Mouse (Mus musculus): ENCODE data around the gene Irx5. TPM values are rescaled to one million over a fixed set of nuclear protein-coding genes. Genes with fewer than 3 reads are reported as not detected.
A peak's percentile ranks its signal among the peaks of the same experiment; 100 is the strongest.

The Irx5 gene
- polyA plus RNA-seq, 1 experiment from 2014 or later: not detected

DNA sequence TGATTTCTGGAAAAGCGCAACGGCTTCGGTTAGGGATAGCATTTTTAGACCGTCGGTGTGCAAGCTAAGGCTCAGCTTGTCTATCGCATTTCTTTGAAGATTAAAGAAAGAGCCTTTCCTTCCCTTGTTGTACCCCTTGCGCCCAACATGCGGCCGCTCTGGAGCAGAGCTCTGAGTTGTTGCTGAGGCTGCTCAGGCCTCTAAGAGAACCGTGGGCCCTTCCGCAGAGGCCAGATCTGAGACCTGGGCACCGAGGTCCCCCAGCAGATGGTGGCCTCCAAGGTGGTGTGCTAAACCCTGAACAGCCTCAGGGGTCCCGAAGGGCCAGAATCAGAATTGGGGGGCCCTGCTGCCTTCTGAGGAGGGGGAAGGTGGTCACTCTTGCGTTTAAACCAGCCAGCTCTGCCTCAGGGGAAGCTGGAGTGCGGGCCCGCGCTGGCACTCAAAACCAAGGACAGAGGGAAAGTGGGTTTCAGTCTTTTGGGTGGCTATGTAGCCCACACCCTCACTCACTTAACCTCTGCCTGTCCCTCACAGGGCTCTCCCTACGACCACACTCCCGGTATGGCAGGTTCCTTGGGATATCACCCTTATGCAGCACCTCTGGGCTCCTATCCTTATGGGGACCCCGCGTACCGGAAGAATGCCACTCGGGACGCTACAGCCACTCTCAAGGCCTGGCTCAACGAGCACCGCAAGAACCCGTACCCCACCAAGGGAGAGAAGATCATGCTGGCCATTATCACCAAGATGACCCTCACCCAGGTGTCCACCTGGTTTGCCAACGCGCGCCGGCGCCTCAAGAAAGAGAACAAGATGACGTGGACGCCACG, 1.8 kb downstream of the Irx5 start:
- Histone ChIP-seq H3K9ac (replicated peaks) (no peak overlapping the region), H3K4me3 (ENCODE audit: low read depth, low read length) (no peak overlapping the region), H3K27ac (ENCODE audit: low read depth) (no peak overlapping the region), H3K9me3 (ENCODE audit: low read length) (no peaks in the 10 kb centered on the region), H3K4me1 (ENCODE audit: insufficient read depth) (peaks cover 27% of the 10 kb centered on the region), H3K4me2 (ENCODE audit: low read depth, low read length) (no peak overlapping the region), H3K27me3 (ENCODE audit: insufficient read depth, low read length) (peaks cover 77% of the 10 kb centered on the region), H3K36me3 (replicated peaks; ENCODE audit: insufficient read depth, low read length) (no peaks in the 10 kb centered on the region)
- WGBS (ENCODE audit: insufficient replicate concordance): 2% methylated on average over 35 of the region's 35 CpGs
- DNase-seq (no peak), ATAC-seq (no peak)
- TF ChIP-seq EP300 (IDR thresholded peaks at IDR 0.05; ENCODE audit: low read depth): no peak
- no peak for TF ChIP-seq CTCF (IDR thresholded peaks at IDR 0.05; ENCODE audit: low read depth)

DNA sequence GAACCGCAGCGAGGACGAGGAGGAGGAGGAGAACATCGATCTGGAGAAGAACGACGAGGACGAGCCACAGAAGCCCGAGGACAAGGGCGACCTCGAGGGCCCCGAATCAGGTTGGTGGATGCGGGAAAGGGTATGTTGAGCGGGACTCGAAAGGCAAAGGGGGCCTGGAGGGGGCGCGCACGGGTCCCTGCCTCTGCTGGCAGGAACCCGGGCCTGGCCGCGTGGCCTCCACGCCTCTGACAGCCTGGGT, 2.3 kb downstream of the Irx5 start:
- ATAC-seq (no peak), DNase-seq (peak; percentile 27)
- Histone ChIP-seq H3K4me1 (ENCODE audit: insufficient read depth) (peaks cover 27% of the 10 kb centered on the region), H3K4me3 (ENCODE audit: low read depth, low read length) (peak overlapping the region; percentile 20; the same call in 1 of the 2 replicates), H3K4me2 (ENCODE audit: low read depth, low read length) (no peak overlapping the region), H3K9me3 (ENCODE audit: low read length) (no peaks in the 10 kb centered on the region), H3K27me3 (ENCODE audit: insufficient read depth, low read length) (peaks cover 83% of the 10 kb centered on the region), H3K36me3 (replicated peaks; ENCODE audit: insufficient read depth, low read length) (no peaks in the 10 kb centered on the region), H3K9ac (replicated peaks) (no peak overlapping the region), H3K27ac (ENCODE audit: low read depth) (no peak overlapping the region)
- 1% methylated on average over 21 of the region's 21 CpGs for WGBS (ENCODE audit: insufficient replicate concordance)
- TF ChIP-seq EP300 (IDR thresholded peaks at IDR 0.05; ENCODE audit: low read depth) (no peak), CTCF (IDR thresholded peaks at IDR 0.05; ENCODE audit: low read depth) (no peak)

- peak overlapping the region; percentile 20 for H3K4me3 ChIP-seq (ENCODE audit: low read depth, low read length)
These were observed 2.8 kb downstream of the Irx5 start for GRCm38 (mm10) chr8:92360083-92360861.

GRCm38 (mm10) chr8:92361546-92362351, 4.3 kb downstream of the Irx5 start:
- Histone ChIP-seq H3K4me2 (ENCODE audit: low read depth, low read length) (no peak overlapping the region), H3K4me1 (ENCODE audit: insufficient read depth) (peaks cover 16% of the 10 kb centered on the region), H3K4me3 (ENCODE audit: low read depth, low read length) (no peak overlapping the region), H3K9ac (replicated peaks) (no peak overlapping the region), H3K36me3 (replicated peaks; ENCODE audit: insufficient read depth, low read length) (no peaks in the 10 kb centered on the region), H3K27me3 (ENCODE audit: insufficient read depth, low read length) (peaks cover 96% of the 10 kb centered on the region), H3K9me3 (ENCODE audit: low read length) (no peaks in the 10 kb centered on the region), H3K27ac (ENCODE audit: low read depth) (no peak overlapping the region)
- ATAC-seq (no peak), DNase-seq (no peak)
- TF ChIP-seq CTCF (IDR thresholded peaks at IDR 0.05; ENCODE audit: low read depth) (no peak; the same call in 1 of the 2 replicates), EP300 (IDR thresholded peaks at IDR 0.05; ENCODE audit: low read depth) (no peak)
- 4% methylated on average over 25 of the region's 25 CpGs for WGBS (ENCODE audit: insufficient replicate concordance)

More at GRCm38 (mm10) chr8:92360083-92360861, 2.8 kb downstream of the Irx5 start:
- H3K36me3 ChIP-seq (replicated peaks; ENCODE audit: insufficient read depth, low read length): no peaks in the 10 kb centered on the region
- DNase-seq (no peak), ATAC-seq (no peak)
- H3K4me2 ChIP-seq (ENCODE audit: low read depth, low read length): no peak overlapping the region
- no peaks in the 10 kb centered on the region for H3K9me3 ChIP-seq (ENCODE audit: low read length)
- H3K27ac ChIP-seq (ENCODE audit: low read depth): no peak overlapping the region
- peaks cover 88% of the 10 kb centered on the region for H3K27me3 ChIP-seq (ENCODE audit: insufficient read depth, low read length)
- 2% methylated on average over 53 of the region's 77 CpGs for whole genome bisulfite sequencing (ENCODE audit: insufficient replicate concordance)
- no peak overlapping the region for H3K9ac ChIP-seq (replicated peaks)
- TF ChIP-seq EP300 (IDR thresholded peaks at IDR 0.05; ENCODE audit: low read depth) (no peak), CTCF (IDR thresholded peaks at IDR 0.05; ENCODE audit: low read depth) (no peak)
- H3K4me1 ChIP-seq (ENCODE audit: insufficient read depth): peaks cover 27% of the 10 kb centered on the region

- DNase-seq (no peak), ATAC-seq (no peak)
- WGBS (ENCODE audit: insufficient replicate concordance): 3% methylated on average over 15 of the region's 15 CpGs
- no peak overlapping the region for H3K9ac ChIP-seq (replicated peaks)
- H3K36me3 ChIP-seq (replicated peaks; ENCODE audit: insufficient read depth, low read length): no peaks in the 10 kb centered on the region
- peaks cover 96% of the 10 kb centered on the region for H3K27me3 ChIP-seq (ENCODE audit: insufficient read depth, low read length)
- no peak overlapping the region for H3K27ac ChIP-seq (ENCODE audit: low read depth)
- H3K4me3 ChIP-seq (ENCODE audit: low read depth, low read length): no peak overlapping the region
- TF ChIP-seq EP300 (IDR thresholded peaks at IDR 0.05; ENCODE audit: low read depth) (no peak), CTCF (IDR thresholded peaks at IDR 0.05; ENCODE audit: low read depth) (no peak)
- no peaks in the 10 kb centered on the region for H3K9me3 ChIP-seq (ENCODE audit: low read length)
- no peak overlapping the region for H3K4me2 ChIP-seq (ENCODE audit: low read depth, low read length)
- H3K4me1 ChIP-seq (ENCODE audit: insufficient read depth): peaks cover 8% of the 10 kb centered on the region
These were observed 5.1 kb downstream of the Irx5 start for GRCm38 (mm10) chr8:92362396-92363115.
